Mouse (Mus musculus) erythroblast, embryonic 14.5 days (primary cell): Measurements from ENCODE around the gene Psmb3.

Experiments used
- GATA1 ChIP-seq: IDR thresholded peaks from 2 replicates; pipeline ENCODE4 v1.6.1; 2012; ENCODE audit warnings: low read length, inconsistent platforms, mixed read lengths
- TAL1 ChIP-seq: IDR thresholded peaks from 3 replicates; pipeline ENCODE4 v1.6.1; 2012; ENCODE audit warnings: low read length, inconsistent platforms, mixed read lengths

GRCm38 (mm10) chr11:97700746-97701580 lies 2.2 kb upstream of the Psmb3 start:
- TF ChIP-seq GATA1: no peak
- TF ChIP-seq TAL1: no peak
